Mouse (Mus musculus) splenic B cell, adult 2 months (primary cell): Measurements from ENCODE around the gene Cbx3.
A peak's percentile ranks its signal among the peaks of the same experiment; 100 is the strongest.
"Not testable (repeated sequence)": the region's sequence is repeated elsewhere in the genome, so short reads cannot be mapped to it uniquely, and the experiment has no call there.

Source experiments
- DNase-seq: peaks from one replicate; pipeline ENCODE4 v3.0.0-alpha.2; 2011; ENCODE audit warnings: low read depth, low spot score
- H3K27me3 ChIP-seq: 2 replicates; pipeline ENCODE4 v1.6.1; 2012; ENCODE audit warnings: mild to moderate bottlenecking, low read length, moderate library complexity, mixed read lengths; ENCODE audit not compliant: control insufficient read depth, poor library complexity, insufficient read depth, severe bottlenecking
- H3K36me3 ChIP-seq: 2 replicates; pipeline ENCODE4 v1.6.1; 2012; ENCODE audit warnings: mild to moderate bottlenecking, low read length, moderate library complexity, mixed read lengths; ENCODE audit not compliant: control insufficient read depth, poor library complexity, insufficient read depth, severe bottlenecking

Cbx3 gene

GRCm38 (mm10) chr6:51458925-51459312 lies 11.2 kb upstream of the Cbx3 start:
- Histone ChIP-seq H3K27me3 (no peaks in the 10 kb centered on the region), H3K36me3 (peaks cover 16% of the 10 kb centered on the region)
- peak; percentile 38 for DNase-seq

- peak; percentile 40 for DNase-seq
- no peaks in the 10 kb centered on the region for H3K27me3 ChIP-seq
- peaks cover 18% of the 10 kb centered on the region for H3K36me3 ChIP-seq
Measured at GRCm38 (mm10) chr6:51459313-51460020, 10.7 kb upstream of the Cbx3 start.

GRCm38 (mm10) chr6:51460021-51460360 lies 10.2 kb upstream of the Cbx3 start:
- H3K36me3 ChIP-seq = peaks cover 18% of the 10 kb centered on the region
- peak; percentile 43 for DNase-seq

GRCm38 (mm10) chr6:51460363-51460762 lies 9.8 kb upstream of the Cbx3 start:
- DNase-seq = peak; percentile 39
- Histone ChIP-seq H3K36me3 (peaks cover 18% of the 10 kb centered on the region), H3K27me3 (no peaks in the 10 kb centered on the region)

More at GRCm38 (mm10) chr6:51460021-51460360, 10.2 kb upstream of the Cbx3 start:
- no peaks in the 10 kb centered on the region for H3K27me3 ChIP-seq

- H3K27me3 ChIP-seq = no peaks in the 10 kb centered on the region
- H3K36me3 ChIP-seq = peaks cover 17% of the 10 kb centered on the region; the same call in 1 of the 2 replicates
- DNase-seq = peak; percentile 32
Measured at GRCm38 (mm10) chr6:51467649-51468048, 2.5 kb upstream of the Cbx3 start.

- Histone ChIP-seq H3K27me3 (no peaks in the 10 kb centered on the region), H3K36me3 (peaks cover 18% of the 10 kb centered on the region; the same call in 1 of the 2 replicates)
- peak; percentile 88 for DNase-seq
Measured at GRCm38 (mm10) chr6:51468891-51469561, 1.1 kb upstream of the Cbx3 start.

GRCm38 (mm10) chr6:51469715-51470310 lies 347 bp upstream of the Cbx3 start, which contains the start of gene Hnrnpa2b1:
Hnrnpa2b1 (minus strand) TSS chr6:51469894.
- Histone ChIP-seq H3K27me3 (no peaks in the 10 kb centered on the region), H3K36me3 (peaks cover 18% of the 10 kb centered on the region; the same call in 1 of the 2 replicates)
- DNase-seq = peak; percentile 100

GRCm38 (mm10) chr6:51471179-51471505 lies 982 bp downstream of the Cbx3 start:
- DNase-seq = no peak
- Histone ChIP-seq H3K27me3 (no peaks in the 10 kb centered on the region), H3K36me3 (peaks cover 19% of the 10 kb centered on the region; the same call in 1 of the 2 replicates)

- no peak for DNase-seq
- H3K27me3 ChIP-seq = no peaks in the 10 kb centered on the region
- H3K36me3 ChIP-seq = peaks cover 16% of the 10 kb centered on the region; the same call in 1 of the 2 replicates
Measured at GRCm38 (mm10) chr6:51471782-51472181, 1.6 kb downstream of the Cbx3 start.

GRCm38 (mm10) chr6:51472213-51472612 lies 2.1 kb downstream of the Cbx3 start:
- peaks cover 12% of the 10 kb centered on the region; the same call in 1 of the 2 replicates for H3K36me3 ChIP-seq
- no peaks in the 10 kb centered on the region for H3K27me3 ChIP-seq
- DNase-seq = no peak

- H3K36me3 ChIP-seq = peaks cover 19% of the 10 kb centered on the region
- no peak for DNase-seq
- no peaks in the 10 kb centered on the region for H3K27me3 ChIP-seq
Measured at GRCm38 (mm10) chr6:51479136-51479731, 9.1 kb downstream of the Cbx3 start.

GRCm38 (mm10) chr6:51481548-51481947 lies 11.4 kb downstream of the Cbx3 start:
- Histone ChIP-seq H3K36me3 (peaks cover 12% of the 10 kb centered on the region), H3K27me3 (no peaks in the 10 kb centered on the region)
- DNase-seq = no peak

- no peaks in the 10 kb centered on the region for H3K27me3 ChIP-seq
- H3K36me3 ChIP-seq = peaks cover 10% of the 10 kb centered on the region
- DNase-seq = no peak
Measured at GRCm38 (mm10) chr6:51483861-51484260, 13.7 kb downstream of the Cbx3 start.

- not testable (repeated sequence) for H3K36me3 ChIP-seq, DNase-seq
Measured at GRCm38 (mm10) chr6:51484556-51484955, 14.4 kb downstream of the Cbx3 start.

GRCm38 (mm10) chr6:51485646-51486045 lies 15.5 kb downstream of the Cbx3 start:
- no peaks in the 10 kb centered on the region for H3K27me3 ChIP-seq
- no peak for DNase-seq
- H3K36me3 ChIP-seq = peaks cover 3% of the 10 kb centered on the region; the same call in 1 of the 2 replicates

More at GRCm38 (mm10) chr6:51484556-51484955, 14.4 kb downstream of the Cbx3 start:
- H3K27me3 ChIP-seq = not testable (repeated sequence)
